Mouse (Mus musculus) brain, embryonic 14.5 days (tissue): ENCODE data around the gene Dkkl1.

ENCODE experiments used
- CTCF ChIP-seq: fragments of 200-500 bp; IDR thresholded peaks from 2 replicates; pipeline ENCODE4 v1.5.1; 2012; ENCODE audit warnings: inconsistent platforms, mild to moderate bottlenecking, moderate library complexity, borderline replicate concordance; ENCODE audit not compliant: insufficient read depth, insufficient read length; ENCODE audit errors: extremely low read depth
- POLR2A ChIP-seq: fragments of 200-500 bp; IDR thresholded peaks from 2 replicates; pipeline ENCODE4 v1.6.1; 2012; ENCODE audit warnings: mild to moderate bottlenecking, inconsistent platforms, borderline replicate concordance; ENCODE audit not compliant: poor library complexity, insufficient read depth, insufficient read length, severe bottlenecking; ENCODE audit errors: extremely low read depth

DNA sequence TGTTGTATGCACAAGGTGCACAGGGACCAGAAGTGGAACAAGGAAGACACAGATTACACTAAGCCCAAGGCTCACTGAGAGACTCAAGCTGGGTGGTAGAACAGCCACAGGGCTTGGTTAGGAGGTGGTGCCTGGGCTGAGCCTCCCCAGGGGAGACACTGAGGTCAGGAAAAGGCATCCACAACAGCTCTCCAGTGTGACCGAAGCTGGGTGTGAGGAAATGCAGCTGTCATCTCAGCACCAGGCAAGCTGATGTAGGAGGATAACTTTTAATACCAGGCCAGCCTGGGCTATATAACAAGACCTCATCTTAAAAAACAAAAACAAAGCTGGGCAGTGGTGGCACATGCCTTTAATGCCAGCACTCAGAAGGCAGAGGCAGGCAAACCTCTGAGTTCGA is 20.8 kb downstream of the Dkkl1 start:
- TF ChIP-seq CTCF = no peak
- TF ChIP-seq POLR2A = no peak
